Mouse (Mus musculus): ENCODE measurements around the gene Sycp2. TPM values are rescaled to one million over a fixed set of nuclear protein-coding genes. Genes with fewer than 3 reads are reported as not detected.

Gene Sycp2
- polyA plus RNA-seq, 1 experiment from 2014 or later = 0.75 TPM

DNA sequence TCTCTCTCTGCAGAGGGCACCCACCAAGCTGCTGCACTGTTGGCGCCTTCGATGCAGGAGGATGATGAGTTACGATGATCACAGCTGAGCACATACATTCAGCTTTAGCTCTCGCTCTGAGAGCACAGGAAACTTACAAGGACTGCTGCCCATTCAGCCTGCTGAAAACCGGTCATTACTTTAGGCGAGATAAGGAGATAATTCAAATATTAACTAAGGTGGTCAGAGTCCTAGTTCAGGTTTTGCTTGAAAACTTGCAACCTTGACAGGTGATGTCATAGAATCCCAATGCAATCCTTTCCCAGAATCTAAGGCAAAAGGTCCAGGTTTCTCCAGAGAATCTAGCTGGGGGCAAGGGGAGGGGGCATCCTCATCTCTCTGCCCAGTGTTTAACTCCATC, 21.9 kb upstream of the Sycp2 start:
- Histone ChIP-seq H3K4me3 (ENCODE audit: low read depth, low read length) (no peak overlapping the region), H3K27me3 (ENCODE audit: control insufficient read depth, insufficient read depth, low read length) (no peaks in the 10 kb centered on the region), H3K9ac (replicated peaks; ENCODE audit: low read depth, low read length) (no peak overlapping the region), H3K4me1 (ENCODE audit: control insufficient read depth, insufficient read depth, low read length) (no peaks in the 10 kb centered on the region), H3K36me3 (ENCODE audit: control insufficient read depth, insufficient read depth, low read length) (no peaks in the 10 kb centered on the region), H3K27ac (ENCODE audit: low read depth, low read length) (no peak overlapping the region), H3K4me2 (ENCODE audit: low read depth, low read length) (no peak overlapping the region), H3K9me3 (ENCODE audit: control insufficient read depth, low read length) (no peaks in the 10 kb centered on the region)
- 72% methylated on average over 6 of the region's 6 CpGs for WGBS
- no peak for ATAC-seq (ENCODE audit: low read depth)

DNA sequence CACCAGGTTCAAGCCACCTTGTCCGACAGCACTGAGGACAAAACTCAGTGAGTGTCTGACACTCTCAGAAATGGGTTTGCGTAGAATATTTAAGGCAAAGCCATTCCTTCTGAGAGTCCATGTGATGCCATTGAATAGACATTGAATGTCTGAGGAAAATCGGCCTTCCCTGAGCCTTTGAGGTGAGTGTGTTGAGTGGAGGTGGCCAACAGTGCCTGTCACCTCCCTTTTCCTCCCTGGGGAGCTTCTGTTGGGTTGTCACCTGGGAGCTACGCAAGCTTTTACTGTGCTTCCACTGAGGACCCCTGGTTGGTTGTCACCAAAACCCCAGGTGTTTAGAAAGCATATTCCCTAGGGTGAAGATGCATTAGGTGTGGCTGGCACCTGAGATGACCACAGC, 21.2 kb upstream of the Sycp2 start:
- no peaks in the 10 kb centered on the region for H3K27me3 ChIP-seq (ENCODE audit: control insufficient read depth, insufficient read depth, low read length)
- no peaks in the 10 kb centered on the region for H3K36me3 ChIP-seq (ENCODE audit: control insufficient read depth, insufficient read depth, low read length)
- 89% methylated on average over 4 of the region's 4 CpGs for WGBS
- no peak for ATAC-seq (ENCODE audit: low read depth)
- no peak overlapping the region for H3K4me3 ChIP-seq (ENCODE audit: low read depth, low read length)
- H3K4me1 ChIP-seq (ENCODE audit: control insufficient read depth, insufficient read depth, low read length) = no peaks in the 10 kb centered on the region
- no peak overlapping the region for H3K4me2 ChIP-seq (ENCODE audit: low read depth, low read length)
- no peak overlapping the region for H3K9ac ChIP-seq (replicated peaks; ENCODE audit: low read depth, low read length)
- H3K27ac ChIP-seq (ENCODE audit: low read depth, low read length) = no peak overlapping the region
- H3K9me3 ChIP-seq (ENCODE audit: control insufficient read depth, low read length) = no peaks in the 10 kb centered on the region

DNA sequence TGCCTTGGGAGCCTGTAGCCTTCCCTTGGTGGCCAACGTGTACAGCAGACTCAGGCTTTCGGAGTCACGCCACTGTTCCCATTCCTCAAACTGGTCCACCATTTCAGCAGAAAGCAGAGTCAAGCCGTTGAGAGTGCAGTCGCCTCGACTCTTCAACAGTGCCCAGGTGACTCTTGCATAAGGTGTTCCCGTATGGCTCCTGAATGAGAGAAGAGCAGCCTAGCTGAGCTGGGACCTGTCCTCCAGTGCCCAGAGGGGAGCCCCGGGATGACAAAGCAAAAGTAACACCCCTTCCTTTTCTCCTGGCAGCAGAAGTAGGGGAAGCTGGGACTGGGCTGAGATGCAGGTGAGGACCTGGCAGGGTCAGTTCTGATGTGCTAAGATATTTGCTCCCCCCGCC, 20.7 kb upstream of the Sycp2 start:
- no peak overlapping the region for H3K4me3 ChIP-seq (ENCODE audit: low read depth, low read length)
- no peak for ATAC-seq (ENCODE audit: low read depth)
- no peak overlapping the region for H3K9ac ChIP-seq (replicated peaks; ENCODE audit: low read depth, low read length)
- H3K27ac ChIP-seq (ENCODE audit: low read depth, low read length) = no peak overlapping the region
- WGBS = 81% methylated on average over 9 of the region's 9 CpGs
- H3K36me3 ChIP-seq (ENCODE audit: control insufficient read depth, insufficient read depth, low read length) = no peaks in the 10 kb centered on the region
- H3K27me3 ChIP-seq (ENCODE audit: control insufficient read depth, insufficient read depth, low read length) = no peaks in the 10 kb centered on the region
- no peaks in the 10 kb centered on the region for H3K9me3 ChIP-seq (ENCODE audit: control insufficient read depth, low read length)
- no peak overlapping the region for H3K4me2 ChIP-seq (ENCODE audit: low read depth, low read length)
- H3K4me1 ChIP-seq (ENCODE audit: control insufficient read depth, insufficient read depth, low read length) = no peaks in the 10 kb centered on the region

DNA sequence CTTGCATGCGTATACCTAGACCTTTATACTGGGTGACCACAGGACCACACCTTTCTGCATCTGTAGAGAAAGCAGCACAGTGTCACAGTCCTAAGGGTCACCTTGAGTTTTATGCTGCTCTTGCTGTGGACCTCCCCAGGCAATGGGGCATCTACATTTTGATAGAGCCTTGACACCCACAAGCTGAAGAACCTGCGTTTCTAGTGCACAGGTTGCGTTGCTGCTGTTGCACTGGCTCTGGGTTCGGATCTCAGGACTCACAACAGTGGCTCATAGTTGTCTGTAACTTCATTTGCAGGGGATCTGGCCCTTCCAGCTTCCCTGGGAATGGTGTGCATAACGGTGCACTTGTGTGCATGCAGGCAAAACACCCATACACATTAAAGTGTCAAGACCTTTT, 19.7 kb upstream of the Sycp2 start:
- ATAC-seq (ENCODE audit: low read depth) = no peak
- 86% methylated on average over 5 of the region's 5 CpGs for WGBS
- H3K27ac ChIP-seq (ENCODE audit: low read depth, low read length) = no peak overlapping the region

DNA sequence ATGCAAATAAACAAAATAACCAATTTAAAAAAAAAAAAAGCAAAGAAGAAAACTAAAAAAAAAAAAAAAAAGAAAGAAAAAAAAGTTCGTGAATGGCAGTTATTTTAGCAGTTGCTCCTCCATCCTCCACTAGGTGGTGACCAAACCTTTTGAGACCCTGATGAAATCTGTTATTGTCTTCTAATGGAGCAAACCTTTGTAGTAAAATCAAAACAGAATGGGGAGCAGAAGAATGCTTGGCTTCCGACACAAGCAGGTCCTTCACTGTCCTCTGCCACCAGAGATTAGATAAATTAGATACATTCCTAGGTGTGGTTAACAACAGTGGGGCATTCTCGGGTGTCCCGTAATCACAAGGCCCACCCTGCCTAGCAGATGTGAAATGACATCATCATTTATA, 18.7 kb upstream of the Sycp2 start:
- no peak overlapping the region for H3K4me3 ChIP-seq (ENCODE audit: low read depth, low read length)
- no peak overlapping the region for H3K9ac ChIP-seq (replicated peaks; ENCODE audit: low read depth, low read length)
- no peak overlapping the region for H3K27ac ChIP-seq (ENCODE audit: low read depth, low read length)
- ATAC-seq (ENCODE audit: low read depth) = no peak
- H3K36me3 ChIP-seq (ENCODE audit: control insufficient read depth, insufficient read depth, low read length) = no peaks in the 10 kb centered on the region
- no peaks in the 10 kb centered on the region for H3K27me3 ChIP-seq (ENCODE audit: control insufficient read depth, insufficient read depth, low read length)
- H3K4me1 ChIP-seq (ENCODE audit: control insufficient read depth, insufficient read depth, low read length) = no peaks in the 10 kb centered on the region
- 53% methylated on average over 4 of the region's 4 CpGs for WGBS
- no peak overlapping the region for H3K4me2 ChIP-seq (ENCODE audit: low read depth, low read length)
- H3K9me3 ChIP-seq (ENCODE audit: control insufficient read depth, low read length) = no peaks in the 10 kb centered on the region

More for the DNA sequence above, 19.7 kb upstream of the Sycp2 start:
- Histone ChIP-seq H3K4me3 (ENCODE audit: low read depth, low read length) (no peak overlapping the region), H3K36me3 (ENCODE audit: control insufficient read depth, insufficient read depth, low read length) (no peaks in the 10 kb centered on the region), H3K4me1 (ENCODE audit: control insufficient read depth, insufficient read depth, low read length) (no peaks in the 10 kb centered on the region), H3K9me3 (ENCODE audit: control insufficient read depth, low read length) (no peaks in the 10 kb centered on the region), H3K27me3 (ENCODE audit: control insufficient read depth, insufficient read depth, low read length) (no peaks in the 10 kb centered on the region), H3K9ac (replicated peaks; ENCODE audit: low read depth, low read length) (no peak overlapping the region), H3K4me2 (ENCODE audit: low read depth, low read length) (no peak overlapping the region)

DNA sequence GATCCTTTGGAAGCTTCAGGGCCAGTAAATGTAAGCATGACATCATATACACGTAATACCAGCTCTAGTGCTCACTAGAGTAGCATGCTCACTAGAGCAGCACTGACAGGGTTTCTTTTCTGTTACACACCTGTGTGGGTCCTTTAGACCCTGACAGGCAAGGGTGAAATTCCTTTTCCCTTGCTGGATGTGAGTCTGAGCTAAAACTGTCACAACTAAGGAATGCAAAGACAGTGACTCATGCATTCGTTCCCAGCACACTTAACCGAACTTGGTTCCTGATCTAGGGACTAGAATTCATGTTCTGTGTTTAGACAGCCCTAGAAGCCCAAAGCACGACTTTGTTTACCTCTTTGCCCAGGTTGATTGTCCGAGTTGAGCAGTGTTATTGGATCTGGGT, 15.7 kb upstream of the Sycp2 start:
- Histone ChIP-seq H3K4me2 (ENCODE audit: low read depth, low read length) (no peak overlapping the region), H3K36me3 (ENCODE audit: control insufficient read depth, insufficient read depth, low read length) (no peaks in the 10 kb centered on the region), H3K9ac (replicated peaks; ENCODE audit: low read depth, low read length) (no peak overlapping the region), H3K4me3 (ENCODE audit: low read depth, low read length) (no peak overlapping the region), H3K4me1 (ENCODE audit: control insufficient read depth, insufficient read depth, low read length) (no peaks in the 10 kb centered on the region), H3K9me3 (ENCODE audit: control insufficient read depth, low read length) (no peaks in the 10 kb centered on the region), H3K27ac (ENCODE audit: low read depth, low read length) (no peak overlapping the region), H3K27me3 (ENCODE audit: control insufficient read depth, insufficient read depth, low read length) (no peaks in the 10 kb centered on the region)
- no peak for ATAC-seq (ENCODE audit: low read depth)
- 86% methylated on average over 5 of the region's 5 CpGs for WGBS

DNA sequence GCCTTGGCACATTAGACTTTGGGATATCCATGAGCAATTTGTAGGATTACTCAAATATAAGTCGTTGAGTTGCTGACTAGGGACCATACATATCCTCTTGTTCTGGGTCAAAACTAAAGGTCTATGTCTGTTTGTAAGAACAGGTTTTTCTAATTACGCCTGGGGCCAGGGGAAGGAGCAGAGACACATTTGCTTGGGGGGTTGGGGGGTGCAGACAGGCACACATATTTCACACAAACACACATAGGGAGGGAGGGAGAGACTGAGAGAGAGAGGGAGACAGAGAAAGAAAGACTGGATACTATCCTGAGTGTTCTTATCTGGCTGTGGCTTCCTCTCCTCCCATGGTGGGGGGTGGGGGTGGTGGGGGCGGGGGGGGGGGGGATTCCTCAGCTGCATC, 14.7 kb upstream of the Sycp2 start:
- no peak overlapping the region for H3K9ac ChIP-seq (replicated peaks; ENCODE audit: low read depth, low read length)
- H3K4me2 ChIP-seq (ENCODE audit: low read depth, low read length) = no peak overlapping the region
- WGBS = 43% methylated on average over 3 of the region's 3 CpGs
- no peak overlapping the region; the same call in 1 of the 2 replicates for H3K27ac ChIP-seq (ENCODE audit: low read depth, low read length)
- no peaks in the 10 kb centered on the region for H3K27me3 ChIP-seq (ENCODE audit: control insufficient read depth, insufficient read depth, low read length)
- no peaks in the 10 kb centered on the region for H3K9me3 ChIP-seq (ENCODE audit: control insufficient read depth, low read length)
- no peak overlapping the region for H3K4me3 ChIP-seq (ENCODE audit: low read depth, low read length)
- H3K36me3 ChIP-seq (ENCODE audit: control insufficient read depth, insufficient read depth, low read length) = no peaks in the 10 kb centered on the region
- ATAC-seq (ENCODE audit: low read depth) = no peak
- H3K4me1 ChIP-seq (ENCODE audit: control insufficient read depth, insufficient read depth, low read length) = no peaks in the 10 kb centered on the region

DNA sequence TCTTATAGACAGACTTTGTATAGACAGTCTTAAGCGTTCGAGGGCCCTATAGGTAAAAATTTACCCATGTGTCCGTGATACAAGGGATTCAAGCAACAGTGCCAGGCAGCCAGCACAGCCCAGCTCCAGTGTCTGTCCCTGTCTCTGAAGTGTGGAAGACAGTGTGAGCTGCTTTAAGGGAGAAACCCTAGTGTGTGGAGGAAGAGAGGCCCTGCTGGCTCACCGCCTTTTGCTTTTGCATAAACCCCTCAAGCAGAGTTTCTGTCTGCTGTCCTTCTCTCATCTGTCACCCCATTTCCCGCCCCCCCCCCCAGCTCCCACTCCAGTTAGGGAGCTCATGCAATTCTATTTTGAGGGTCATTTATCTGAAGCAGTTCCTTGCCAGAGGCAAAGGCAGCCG, 14.1 kb upstream of the Sycp2 start:
- Histone ChIP-seq H3K36me3 (ENCODE audit: control insufficient read depth, insufficient read depth, low read length) (no peaks in the 10 kb centered on the region), H3K9ac (replicated peaks; ENCODE audit: low read depth, low read length) (no peak overlapping the region), H3K4me3 (ENCODE audit: low read depth, low read length) (no peak overlapping the region), H3K27ac (ENCODE audit: low read depth, low read length) (no peak overlapping the region), H3K4me2 (ENCODE audit: low read depth, low read length) (no peak overlapping the region), H3K9me3 (ENCODE audit: control insufficient read depth, low read length) (no peaks in the 10 kb centered on the region), H3K27me3 (ENCODE audit: control insufficient read depth, insufficient read depth, low read length) (no peaks in the 10 kb centered on the region), H3K4me1 (ENCODE audit: control insufficient read depth, insufficient read depth, low read length) (no peaks in the 10 kb centered on the region)
- WGBS = 49% methylated on average over 6 of the region's 6 CpGs
- no peak for ATAC-seq (ENCODE audit: low read depth)

DNA sequence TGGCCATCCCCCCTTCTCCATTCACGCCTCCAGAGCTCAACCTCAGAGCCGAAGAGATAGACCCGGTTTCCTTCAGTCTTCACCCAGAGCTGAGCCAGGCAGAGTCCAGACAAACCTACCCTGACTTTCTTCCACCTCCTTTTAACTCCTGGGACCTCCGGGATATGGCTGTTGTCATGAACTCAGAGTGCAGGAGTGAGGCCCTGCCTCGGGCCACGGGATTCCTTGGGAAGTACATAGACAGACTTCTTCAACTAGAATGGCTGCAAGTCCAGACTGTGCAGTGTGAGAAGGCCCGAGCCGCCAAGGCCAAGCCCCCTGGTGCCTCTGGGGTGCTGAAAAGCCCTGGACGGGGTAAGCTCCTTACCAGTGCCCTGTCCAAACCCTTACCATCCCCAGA, 13.1 kb upstream of the Sycp2 start:
- ATAC-seq (ENCODE audit: low read depth) = no peak
- H3K27ac ChIP-seq (ENCODE audit: low read depth, low read length) = no peak overlapping the region
- no peak overlapping the region for H3K4me2 ChIP-seq (ENCODE audit: low read depth, low read length)
- H3K36me3 ChIP-seq (ENCODE audit: control insufficient read depth, insufficient read depth, low read length) = no peaks in the 10 kb centered on the region
- WGBS = 85% methylated on average over 9 of the region's 9 CpGs
- H3K9me3 ChIP-seq (ENCODE audit: control insufficient read depth, low read length) = no peaks in the 10 kb centered on the region
- no peak overlapping the region for H3K9ac ChIP-seq (replicated peaks; ENCODE audit: low read depth, low read length)
- no peak overlapping the region for H3K4me3 ChIP-seq (ENCODE audit: low read depth, low read length)
- no peaks in the 10 kb centered on the region for H3K27me3 ChIP-seq (ENCODE audit: control insufficient read depth, insufficient read depth, low read length)
- H3K4me1 ChIP-seq (ENCODE audit: control insufficient read depth, insufficient read depth, low read length) = peaks cover 3% of the 10 kb centered on the region; the same call in 1 of the 2 replicates

DNA sequence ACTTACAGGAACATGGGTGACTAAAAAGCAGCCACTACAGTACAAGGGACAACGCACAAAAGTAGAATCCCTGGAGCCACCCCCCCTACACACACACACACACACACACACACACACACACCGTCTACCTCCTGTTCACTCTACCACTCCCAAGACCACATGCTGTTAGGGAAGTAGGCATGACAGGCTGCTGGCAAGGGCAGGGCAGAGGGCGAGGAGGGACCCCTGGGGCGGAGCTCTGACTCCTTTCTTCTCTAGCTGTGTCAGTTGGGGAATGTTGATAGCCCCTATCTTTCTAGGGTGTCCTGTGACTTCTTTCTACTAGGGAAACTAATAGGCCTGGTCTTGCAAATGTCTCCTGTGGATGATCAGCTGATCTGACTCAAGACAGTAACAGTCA, 9.5 kb upstream of the Sycp2 start:
- no peak overlapping the region for H3K4me3 ChIP-seq (ENCODE audit: low read depth, low read length)
- no peak overlapping the region for H3K9ac ChIP-seq (replicated peaks; ENCODE audit: low read depth, low read length)
- no peaks in the 10 kb centered on the region for H3K36me3 ChIP-seq (ENCODE audit: control insufficient read depth, insufficient read depth, low read length)
- no peak overlapping the region for H3K27ac ChIP-seq (ENCODE audit: low read depth, low read length)
- no peak for ATAC-seq (ENCODE audit: low read depth)
- 68% methylated on average over 4 of the region's 4 CpGs for WGBS
- no peak overlapping the region for H3K4me2 ChIP-seq (ENCODE audit: low read depth, low read length)
- H3K4me1 ChIP-seq (ENCODE audit: control insufficient read depth, insufficient read depth, low read length) = peaks cover 19% of the 10 kb centered on the region
- H3K27me3 ChIP-seq (ENCODE audit: control insufficient read depth, insufficient read depth, low read length) = peaks cover 3% of the 10 kb centered on the region
- no peaks in the 10 kb centered on the region for H3K9me3 ChIP-seq (ENCODE audit: control insufficient read depth, low read length)
